ENCODE assay signal across 27 mouse cellular contexts in the genomic region with DNA sequence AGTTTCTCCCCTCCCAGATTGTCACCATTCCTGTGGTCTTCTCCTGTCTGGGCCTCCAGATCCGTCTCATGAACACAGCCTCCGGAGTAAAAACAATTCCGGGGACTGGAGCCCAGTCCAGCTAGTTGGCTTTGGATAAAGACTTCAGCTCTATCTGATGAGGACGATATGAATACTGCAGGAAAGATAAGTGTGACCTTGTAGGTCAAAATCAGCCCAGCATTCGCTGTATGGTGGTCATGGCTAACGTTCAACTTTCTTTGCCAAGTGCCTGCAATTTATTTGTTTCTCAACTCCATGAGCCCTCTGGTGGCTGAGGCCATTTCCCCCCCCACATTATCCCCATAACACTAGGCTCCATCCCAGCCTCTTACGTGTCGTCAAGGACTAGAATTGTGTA. TPM values are rescaled to one million over a fixed set of nuclear protein-coding genes. Genes with fewer than 3 reads are reported as not detected.
DNase-seq lines count a peak whose midpoint lies in the region; ATAC-seq and TF ChIP-seq lines count a peak whose summit lies in the region.
"Had no signal": no experiment of that assay in that cellular context is flagged by ENCODE, and none has a peak within 500 bp of the region (broad histone marks: within the 10 kb centered on the region; RNA-seq: fewer than 3 reads in every experiment).

No protein-coding gene starts in this region.

- no peaks in the 10 kb centered on the region for H3K9me3 ChIP-seq in lung, embryonic 14.5 days (ENCODE audit: low read depth, low read length)
- H3K9me3 ChIP-seq: G1E; heart, embryonic 13.5 days; limb, embryonic 13.5 days; liver, embryonic 13.5 days; lung, embryonic 15.5 days; neural tube, embryonic 13.5 days had no signal

- H3K4me3 ChIP-seq in lung, embryonic 14.5 days (ENCODE audit: low read depth, low read length): no peak overlapping the region
- H3K4me3 ChIP-seq: heart, embryonic 13.5 days; limb, embryonic 13.5 days; liver, embryonic 13.5 days; lung, embryonic 15.5 days; myocyte; neural tube, embryonic 13.5 days had no signal

- peak; percentile 65 for DNase-seq in heart, adult 11 months
- DNase-seq in heart, postnatal 4 days: no peak
- peak; percentile 42 for DNase-seq in lung, embryonic 14.5 days
- no peak for DNase-seq in lung, postnatal 4 days
- DNase-seq in MN1 (ENCODE audit: low spot score): peak; percentile 26
- DNase-seq in adrenal gland, adult 8-10 months: peak; percentile 71
- no peak for DNase-seq in urinary bladder, postnatal 10 days (ENCODE audit: low spot score)
- DNase-seq: cerebellum, adult 2 months; cerebellum, postnatal 36 days; heart, postnatal 14 days; kidney, postnatal 36 days; liver, embryonic 13.5 days; midbrain, embryonic 14.5 days; thymus, adult 2 months; thymus, postnatal 4 days had no signal

- H3K27me3 ChIP-seq in lung, embryonic 14.5 days (ENCODE audit: insufficient read depth, low read length): no peaks in the 10 kb centered on the region
- H3K27me3 ChIP-seq: lung, embryonic 15.5 days; neural tube, embryonic 13.5 days had no signal

- TF ChIP-seq CTCF in lung, embryonic 14.5 days (IDR thresholded peaks at IDR 0.05; ENCODE audit: low read depth): peak; percentile 16; the same call in 1 of the 2 replicates

- no peaks in the 10 kb centered on the region for H3K36me3 ChIP-seq in lung, embryonic 14.5 days (ENCODE audit: insufficient read depth)
- H3K36me3 ChIP-seq: G1E; heart, embryonic 13.5 days; limb, embryonic 13.5 days; liver, embryonic 13.5 days; lung, embryonic 15.5 days; neural tube, embryonic 13.5 days had no signal

- no peak overlapping the region for H3K27ac ChIP-seq in lung, embryonic 14.5 days (ENCODE audit: low read depth)
- H3K27ac ChIP-seq: heart, embryonic 13.5 days; hindbrain, embryonic 14.5 days; limb, embryonic 13.5 days; liver, embryonic 13.5 days; lung, embryonic 15.5 days; neural tube, embryonic 13.5 days had no signal

- H3K4me2 ChIP-seq in lung, embryonic 14.5 days: no peak overlapping the region
- H3K4me2 ChIP-seq: heart, embryonic 13.5 days; hindbrain, embryonic 14.5 days; limb, embryonic 13.5 days; liver, embryonic 13.5 days; lung, embryonic 15.5 days; neural tube, embryonic 13.5 days had no signal

- WGBS in lung, embryonic 14.5 days: 70% methylated on average over 8 of the region's 8 CpGs

- no peak for ATAC-seq in lung, embryonic 14.5 days (ENCODE audit: insufficient read depth)
- ATAC-seq in megakaryocyte-erythroid progenitor cell, adult 5-6 weeks (replicated peaks; ENCODE audit: low FRiP score, low TSS enrichment, poor library complexity, severe bottlenecking): no peak
- ATAC-seq: forebrain, embryonic 14.5 days had no signal

- H3K4me1 ChIP-seq in lung, embryonic 14.5 days (ENCODE audit: insufficient read depth): no peaks in the 10 kb centered on the region
- H3K4me1 ChIP-seq: limb, embryonic 13.5 days; liver, embryonic 13.5 days; lung, embryonic 15.5 days; neural tube, embryonic 13.5 days had no signal

- no peak overlapping the region for H3K9ac ChIP-seq in lung, embryonic 14.5 days
- H3K9ac ChIP-seq: heart, embryonic 13.5 days; hindbrain, embryonic 14.5 days; limb, embryonic 13.5 days; liver, embryonic 13.5 days; lung, embryonic 15.5 days; neural tube, embryonic 13.5 days had no signal

RNA-seq across cellular contexts. Expression of gene Rims4, which starts 26.0 kb away (rescaled TPM):
- total RNA-seq in heart, postnatal 4 days (2021): under 1 TPM; 0.45 to 0.63 TPM
- 0.11 and 0.25 TPM in 2 replicates for polyA plus RNA-seq in lung, embryonic 14.5 days (2014; fragmentation: Nextera tagmentation; extraction: Ambion mirVana)
- 100 to 1,000 TPM in 2 of 4 experiments, 10 to 100 TPM in 2; 85.0 to 169 (median 121) TPM for total RNA-seq in adrenal gland, adult 8-10 months (2022)
- not detected in 2 replicates for total RNA-seq in megakaryocyte-erythroid progenitor cell, adult 5-6 weeks (2014; fragmentation: Nextera tagmentation)
- not detected in 2 replicates for total RNA-seq in megakaryocyte-erythroid progenitor cell, adult 5-6 weeks (2017)
- total RNA-seq: CH12.LX; granulocyte monocyte progenitor cell, adult 5-6 weeks; megakaryocyte, adult 5-6 weeks had no signal
- polyA plus RNA-seq: G1E, myocyte had no signal

RNA-seq across cellular contexts. Expression of gene Ywhab, which starts 50.2 kb away (rescaled TPM):
- 100 to 1,000 TPM; 153 to 157 TPM for total RNA-seq in heart, postnatal 4 days (2021)
- 316 and 319 TPM in 2 replicates for polyA plus RNA-seq in lung, embryonic 14.5 days (2014; fragmentation: Nextera tagmentation; extraction: Ambion mirVana)
- 100 to 1,000 TPM; 219 to 306 (median 257) TPM for total RNA-seq in adrenal gland, adult 8-10 months (2022)
- total RNA-seq in megakaryocyte-erythroid progenitor cell, adult 5-6 weeks (2014; fragmentation: Nextera tagmentation): 111 and 112 TPM in 2 replicates
- 54.1 and 60.2 TPM in 2 replicates for total RNA-seq in megakaryocyte-erythroid progenitor cell, adult 5-6 weeks (2017)

Comparison
In these comparisons a context has a peak if more than half of its experiments do, and no peak if none do; other contexts are left out.
1. DNase-seq: peak in heart, adult 11 months (single experiment), lung, embryonic 14.5 days (single experiment), MN1 (single experiment) and adrenal gland, adult 8-10 months (single experiment); none in heart, postnatal 4 days (single experiment), lung, postnatal 4 days (0 of 2) and urinary bladder, postnatal 10 days (single experiment).
2. RNA of gene Rims4, which starts 26.0 kb away (total RNA-seq): 85.0 to 169 TPM in adrenal gland, adult 8-10 months; 0.45 to 0.63 TPM in heart, postnatal 4 days and not detected in megakaryocyte-erythroid progenitor cell, adult 5-6 weeks; every median in the first group is over 10 times any median in the second.